Mouse (Mus musculus) hindbrain, embryonic 15.5 days (tissue): ENCODE results near the gene Cadm4. TPM values are rescaled to one million over a fixed set of nuclear protein-coding genes. Genes with fewer than 3 reads are reported as not detected.
A peak's percentile ranks its signal among the peaks of the same experiment; 100 is the strongest.

Experiments
- ATAC-seq: fragments of 200-750 bp; cut with Nextera tagmentation; 2 replicates; pipeline ENCODE4 v1.8.0; 2017; ENCODE audit warnings: low read depth, moderate number of reproducible peaks, moderate TSS enrichment; ENCODE audit not compliant: low FRiP score
- H3K27ac ChIP-seq: fragments of 300-500 bp; sonication (generic); replicated peaks from 2 replicates; pipeline ENCODE4 v1.5.1; 2015; ENCODE audit warnings: mild to moderate bottlenecking, inconsistent platforms
- H3K27me3 ChIP-seq: fragments of 300-500 bp; sonication (generic); 2 replicates; pipeline ENCODE4 v1.6.1; 2015; ENCODE audit warnings: control low read depth, inconsistent platforms
- H3K36me3 ChIP-seq: fragments of 300-500 bp; sonication (generic); 2 replicates; pipeline ENCODE4 v1.6.1; 2015; ENCODE audit warnings: control low read depth, inconsistent platforms
- H3K4me1 ChIP-seq: fragments of 300-500 bp; sonication (generic); replicated peaks from 2 replicates; pipeline ENCODE4 v1.6.1; 2015; ENCODE audit warnings: control low read depth, inconsistent platforms
- H3K4me2 ChIP-seq: fragments of 300-500 bp; sonication (generic); 2 replicates; pipeline ENCODE4 v1.6.1; 2015; ENCODE audit warnings: moderate library complexity, mild to moderate bottlenecking, inconsistent platforms
- H3K4me3 ChIP-seq: fragments of 300-500 bp; sonication (generic); 2 replicates; pipeline ENCODE4 v1.5.1; 2015; ENCODE audit warnings: mild to moderate bottlenecking, inconsistent platforms
- H3K9ac ChIP-seq: fragments of 300-500 bp; sonication (generic); 2 replicates; pipeline ENCODE4 v1.6.1; 2015; ENCODE audit warnings: inconsistent platforms
- H3K9me3 ChIP-seq: fragments of 300-500 bp; sonication (generic); 2 replicates; pipeline ENCODE4 v1.6.1; 2016; ENCODE audit warnings: control low read depth, inconsistent platforms
- WGBS: fragments of 180-500 bp; shearing (Covaris S2); methylation state at CpG from one replicate; pipeline ENCODE4 v1.1.7; 2015; 5-methylcytosine and 5-hydroxymethylcytosine counted together
- polyA plus RNA-seq: library from polyadenylated mRNA; unstranded; fragments of >200 nt; fragmentation: Nextera tagmentation; extraction: Ambion mirVana; gene quantifications from 2 replicates; pipeline ENCODE4 v1.2.1, GENCODE M21; 2015

Cadm4 gene
- polyA plus RNA-seq, 1 experiment from 2014 or later = 80.4 TPM

DNA sequence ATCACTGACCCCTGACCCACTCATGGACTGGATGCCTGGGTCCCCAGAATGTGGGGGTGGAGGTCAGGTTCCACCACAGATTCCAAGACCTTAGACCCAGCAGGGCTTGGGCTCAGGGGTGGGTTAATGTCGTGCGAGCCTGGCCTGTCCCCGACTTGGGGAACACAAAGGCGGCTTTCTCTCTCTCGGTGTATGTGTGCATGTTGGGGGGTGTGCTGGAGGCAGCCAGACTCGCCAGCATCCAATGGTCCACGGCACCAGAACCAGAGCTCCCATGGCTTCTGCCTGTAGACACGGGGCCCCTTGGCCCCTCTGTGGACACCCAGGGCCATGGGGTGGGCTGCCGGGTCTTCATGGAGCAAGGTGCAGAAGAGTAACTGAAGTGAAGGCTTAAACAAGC, 3.7 kb downstream of the Cadm4 start:
- Histone ChIP-seq H3K9ac (0 out of 2 replicates have a peak overlapping the region, but pooled peaks have one; percentile 2), H3K27ac (peak overlapping the region; percentile 76), H3K4me2 (peak overlapping the region; percentile 76), H3K36me3 (peaks cover 6% of the 10 kb centered on the region; the same call in 1 of the 2 replicates), H3K4me1 (peaks cover 76% of the 10 kb centered on the region), H3K9me3 (no peaks in the 10 kb centered on the region), H3K27me3 (no peaks in the 10 kb centered on the region), H3K4me3 (peak overlapping the region; percentile 31)
- no peak for ATAC-seq
- 70% methylated on average over 8 of the region's 9 CpGs for WGBS

DNA sequence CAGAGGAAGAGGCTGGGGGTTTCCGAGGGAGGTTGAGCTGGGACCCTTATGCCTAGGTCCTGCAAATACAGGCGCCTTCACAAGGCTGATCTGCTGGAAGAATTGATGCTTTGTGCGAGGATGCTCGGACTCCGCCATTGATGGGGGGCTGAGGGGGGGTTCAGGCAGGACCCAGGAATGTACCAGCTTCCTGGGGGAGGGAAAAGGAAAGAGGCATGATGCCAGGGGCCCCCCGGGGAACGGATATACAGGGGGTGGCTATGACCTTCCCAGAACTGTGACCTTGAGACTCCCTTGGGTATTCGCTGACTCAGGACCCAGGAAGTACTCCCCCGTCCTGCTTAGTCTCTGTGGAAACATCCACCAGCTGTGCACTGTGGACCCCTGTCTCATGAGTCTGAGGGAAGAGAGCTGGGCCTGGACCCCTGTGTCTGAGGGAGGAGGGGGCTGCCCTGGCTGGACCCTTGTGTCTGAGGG, 4.9 kb downstream of the Cadm4 start:
- peaks cover 68% of the 10 kb centered on the region for H3K4me1 ChIP-seq

GRCm38 (mm10) chr7:24487403-24487802, 5.6 kb downstream of the Cadm4 start:
- Histone ChIP-seq H3K4me1 (peaks cover 68% of the 10 kb centered on the region), H3K4me3 (no peak overlapping the region), H3K9ac (0 out of 2 replicates have a peak overlapping the region, but pooled peaks have one; percentile 39), H3K27me3 (no peaks in the 10 kb centered on the region), H3K36me3 (peaks cover 6% of the 10 kb centered on the region; the same call in 1 of the 2 replicates), H3K27ac (peak overlapping the region; percentile 76), H3K9me3 (no peaks in the 10 kb centered on the region), H3K4me2 (peak overlapping the region; percentile 76)
- no peak for ATAC-seq
- WGBS = 27% methylated on average over 3 of the region's 3 CpGs

More for the DNA sequence above, 4.9 kb downstream of the Cadm4 start:
- Histone ChIP-seq H3K9me3 (no peaks in the 10 kb centered on the region), H3K27ac (peak overlapping the region; percentile 76), H3K27me3 (no peaks in the 10 kb centered on the region), H3K36me3 (peaks cover 6% of the 10 kb centered on the region; the same call in 1 of the 2 replicates), H3K9ac (peak overlapping the region; percentile 39; the same call in 1 of the 2 replicates), H3K4me2 (peak overlapping the region; percentile 76), H3K4me3 (peak overlapping the region; percentile 31)
- peak; percentile 49 for ATAC-seq
- WGBS = 29% methylated on average over 9 of the region's 9 CpGs

DNA sequence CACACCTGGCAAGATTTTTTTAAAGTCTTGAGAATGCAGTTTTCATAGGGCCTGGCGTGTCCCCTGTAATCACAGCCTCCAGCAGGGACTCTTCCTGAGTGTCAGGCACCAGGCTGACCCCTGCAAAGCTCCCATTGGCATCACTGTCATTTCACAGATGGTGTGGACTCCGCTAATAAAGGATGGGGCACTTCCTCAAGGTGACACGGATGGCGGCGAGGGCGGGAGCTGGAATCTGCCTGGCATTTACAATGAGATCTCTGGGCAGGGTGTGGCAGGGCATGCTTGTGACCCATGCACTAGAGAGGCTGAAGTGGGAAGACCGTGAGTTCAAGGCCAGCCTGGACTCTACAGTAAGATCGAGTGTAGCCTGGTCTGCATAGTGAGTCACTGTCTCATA, 6.5 kb downstream of the Cadm4 start:
- Histone ChIP-seq H3K27ac (no peak overlapping the region), H3K4me2 (no peak overlapping the region), H3K9ac (no peak overlapping the region), H3K9me3 (no peaks in the 10 kb centered on the region), H3K27me3 (no peaks in the 10 kb centered on the region), H3K4me1 (peaks cover 61% of the 10 kb centered on the region), H3K36me3 (peaks cover 6% of the 10 kb centered on the region; the same call in 1 of the 2 replicates), H3K4me3 (no peak overlapping the region)
- 70% methylated on average over 8 of the region's 8 CpGs for WGBS
- ATAC-seq = no peak

DNA sequence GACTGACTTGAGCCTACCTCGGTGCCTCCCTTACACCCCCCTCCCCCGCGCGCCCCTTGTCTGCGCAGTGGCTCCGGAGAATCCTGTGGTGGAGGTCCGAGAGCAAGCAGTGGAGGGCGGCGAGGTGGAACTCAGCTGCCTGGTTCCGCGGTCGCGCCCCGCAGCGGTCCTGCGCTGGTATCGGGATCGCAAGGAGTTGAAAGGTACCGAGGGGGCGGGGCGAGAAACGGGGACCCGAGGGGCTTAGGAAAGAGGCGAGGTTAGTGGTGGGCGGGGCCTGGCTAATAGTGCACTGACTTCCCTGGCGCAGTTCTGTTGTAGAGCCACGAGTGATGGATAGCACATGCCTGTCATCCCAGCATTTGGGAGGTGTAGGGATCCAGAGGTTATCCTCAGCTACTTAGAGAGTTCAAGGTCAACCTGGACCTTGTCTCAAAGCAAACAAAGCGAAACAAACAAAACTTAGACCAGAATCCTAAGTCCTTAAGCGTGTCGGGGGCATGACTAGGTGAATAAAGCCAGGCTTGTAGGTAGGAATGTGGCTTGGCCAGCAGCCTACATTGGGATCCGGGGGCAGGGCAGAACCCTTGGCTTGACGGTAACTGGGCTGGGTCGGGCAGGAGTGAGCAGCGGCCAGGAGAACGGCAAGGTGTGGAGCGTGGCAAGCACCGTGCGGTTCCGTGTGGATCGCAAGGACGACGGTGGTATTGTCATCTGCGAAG, 18.2 kb downstream of the Cadm4 start:
- Histone ChIP-seq H3K4me2 (peak overlapping the region; percentile 27), H3K4me1 (peaks cover 18% of the 10 kb centered on the region), H3K4me3 (no peak overlapping the region), H3K9me3 (no peaks in the 10 kb centered on the region), H3K27ac (no peak overlapping the region), H3K36me3 (peaks cover 25% of the 10 kb centered on the region), H3K9ac (no peak overlapping the region), H3K27me3 (no peaks in the 10 kb centered on the region)
- WGBS = 17% methylated on average over 43 of the region's 43 CpGs
- peak; percentile 43; the same call in 1 of the 2 replicates for ATAC-seq

DNA sequence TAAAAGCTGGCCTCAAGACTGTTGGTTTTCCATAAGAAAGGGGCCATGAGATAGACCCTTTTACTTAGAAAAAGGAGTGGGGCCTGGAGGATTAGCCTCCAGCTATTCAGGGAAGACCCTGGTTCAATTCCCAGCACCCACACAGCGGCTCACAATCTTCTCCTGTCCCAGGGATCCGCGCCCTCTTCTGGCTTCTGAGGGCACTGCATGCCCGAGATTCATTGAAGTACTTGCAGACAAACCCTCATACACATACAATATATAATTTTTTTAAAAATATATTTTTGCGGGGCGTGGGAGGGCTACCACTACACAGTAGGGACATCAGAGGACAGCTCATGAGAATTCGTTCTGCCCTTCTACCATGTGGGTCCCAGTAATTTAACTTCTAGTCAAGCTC, 19.1 kb downstream of the Cadm4 start:
- WGBS = 35% methylated on average over 7 of the region's 7 CpGs
- Histone ChIP-seq H3K4me2 (no peak overlapping the region), H3K36me3 (peaks cover 25% of the 10 kb centered on the region), H3K4me1 (peaks cover 27% of the 10 kb centered on the region), H3K27ac (no peak overlapping the region), H3K27me3 (no peaks in the 10 kb centered on the region), H3K4me3 (no peak overlapping the region), H3K9ac (no peak overlapping the region), H3K9me3 (no peaks in the 10 kb centered on the region)
- ATAC-seq = no peak

GRCm38 (mm10) chr7:24501492-24501891, 19.7 kb downstream of the Cadm4 start:
- ATAC-seq = no peak
- Histone ChIP-seq H3K36me3 (peaks cover 25% of the 10 kb centered on the region), H3K9ac (no peak overlapping the region), H3K4me1 (peaks cover 33% of the 10 kb centered on the region), H3K4me2 (no peak overlapping the region), H3K27ac (no peak overlapping the region), H3K27me3 (no peaks in the 10 kb centered on the region), H3K4me3 (no peak overlapping the region), H3K9me3 (no peaks in the 10 kb centered on the region)
- 55% methylated on average over 21 of the region's 21 CpGs for WGBS

- H3K4me2 ChIP-seq = no peak overlapping the region
- 20% methylated on average over 8 of the region's 10 CpGs for WGBS
- no peak overlapping the region for H3K9ac ChIP-seq
- no peaks in the 10 kb centered on the region for H3K27me3 ChIP-seq
- H3K27ac ChIP-seq = no peak overlapping the region
- no peaks in the 10 kb centered on the region for H3K9me3 ChIP-seq
- peaks cover 25% of the 10 kb centered on the region for H3K36me3 ChIP-seq
- no peak for ATAC-seq
- peaks cover 42% of the 10 kb centered on the region for H3K4me1 ChIP-seq
- no peak overlapping the region for H3K4me3 ChIP-seq
Observed at GRCm38 (mm10) chr7:24504004-24504403, 22.2 kb downstream of the Cadm4 start.

GRCm38 (mm10) chr7:24504868-24505267, 23.0 kb downstream of the Cadm4 start:
- H3K27me3 ChIP-seq = no peaks in the 10 kb centered on the region
- H3K9ac ChIP-seq = no peak overlapping the region
- no peak for ATAC-seq
- H3K4me2 ChIP-seq = no peak overlapping the region
- H3K27ac ChIP-seq = peak overlapping the region; percentile 100
- H3K9me3 ChIP-seq = no peaks in the 10 kb centered on the region
- WGBS = 18% methylated on average over 4 of the region's 4 CpGs
- peaks cover 25% of the 10 kb centered on the region for H3K36me3 ChIP-seq
- H3K4me3 ChIP-seq = no peak overlapping the region
- H3K4me1 ChIP-seq = peaks cover 48% of the 10 kb centered on the region

DNA sequence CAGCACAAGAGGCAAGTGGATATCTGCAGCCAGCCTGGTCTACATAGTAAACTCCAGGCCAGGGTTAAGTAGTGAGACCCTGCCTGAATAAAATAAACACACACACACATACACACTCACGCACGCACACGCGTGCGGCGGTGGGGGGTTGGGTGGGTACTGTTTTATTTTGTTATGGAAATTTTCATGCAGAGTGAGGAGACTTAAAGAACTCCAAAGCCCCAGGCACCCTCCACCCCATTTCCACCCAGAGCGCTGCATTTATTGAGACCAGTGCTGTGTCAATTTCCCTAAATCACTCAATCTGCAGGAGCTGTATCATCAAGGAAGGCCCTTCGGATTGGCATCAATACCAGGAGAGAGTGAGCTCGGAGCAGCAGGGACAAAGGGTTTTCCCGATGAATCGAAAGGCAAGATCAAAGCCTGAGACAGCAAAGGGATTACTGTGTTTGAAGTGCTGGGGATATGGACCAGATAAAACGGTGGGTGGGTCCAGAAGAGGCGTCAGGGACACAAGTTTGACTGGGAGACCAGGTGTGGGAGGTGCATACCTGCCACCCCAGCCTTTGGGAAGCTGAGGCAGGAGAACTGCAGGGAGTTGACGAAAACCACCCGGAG, 23.7 kb downstream of the Cadm4 start:
- Histone ChIP-seq H3K36me3 (peaks cover 24% of the 10 kb centered on the region), H3K9ac (peak overlapping the region; percentile 85; the same call in 1 of the 2 replicates), H3K9me3 (no peaks in the 10 kb centered on the region), H3K4me3 (peak overlapping the region; percentile 68), H3K27me3 (no peaks in the 10 kb centered on the region), H3K4me2 (peak overlapping the region; percentile 72), H3K27ac (peak overlapping the region; percentile 100), H3K4me1 (peaks cover 53% of the 10 kb centered on the region)
- ATAC-seq = no peak
- 13% methylated on average over 15 of the region's 15 CpGs for WGBS

GRCm38 (mm10) chr7:24506065-24506459, 24.2 kb downstream of the Cadm4 start:
- H3K27me3 ChIP-seq = no peaks in the 10 kb centered on the region
- ATAC-seq = no peak
- peak overlapping the region; percentile 100 for H3K27ac ChIP-seq
- H3K4me2 ChIP-seq = peak overlapping the region; percentile 72
- peak overlapping the region; percentile 85 for H3K9ac ChIP-seq
- H3K9me3 ChIP-seq = no peaks in the 10 kb centered on the region
- peak overlapping the region; percentile 68 for H3K4me3 ChIP-seq
- WGBS = 10% methylated on average over 3 of the region's 3 CpGs
- H3K4me1 ChIP-seq = peaks cover 57% of the 10 kb centered on the region
- H3K36me3 ChIP-seq = peaks cover 19% of the 10 kb centered on the region

- no peaks in the 10 kb centered on the region for H3K9me3 ChIP-seq
- peak overlapping the region; percentile 100 for H3K27ac ChIP-seq
- H3K27me3 ChIP-seq = no peaks in the 10 kb centered on the region
- under 1% methylated on average over 12 of the region's 12 CpGs for WGBS
- H3K4me2 ChIP-seq = peak overlapping the region; percentile 72
- H3K4me3 ChIP-seq = peak overlapping the region; percentile 68
- no peak for ATAC-seq
- peaks cover 57% of the 10 kb centered on the region for H3K4me1 ChIP-seq
- H3K36me3 ChIP-seq = peaks cover 19% of the 10 kb centered on the region
- peak overlapping the region; percentile 85 for H3K9ac ChIP-seq
Observed at GRCm38 (mm10) chr7:24506476-24506837, 24.6 kb downstream of the Cadm4 start.
